Mouse (Mus musculus) cerebellum, adult 11-12 months (tissue): ENCODE measurements at regions not wholly inside any gene's neighbourhood (a gene's known extent, or its start where the extent isn't known, plus 50 kb on each side); places are given as distances from the start of the nearest gene placed in this dataset.

ENCODE experiments used
- DNase-seq: peaks from one replicate; pipeline ENCODE4 v3.0.0; 2022

DNA sequence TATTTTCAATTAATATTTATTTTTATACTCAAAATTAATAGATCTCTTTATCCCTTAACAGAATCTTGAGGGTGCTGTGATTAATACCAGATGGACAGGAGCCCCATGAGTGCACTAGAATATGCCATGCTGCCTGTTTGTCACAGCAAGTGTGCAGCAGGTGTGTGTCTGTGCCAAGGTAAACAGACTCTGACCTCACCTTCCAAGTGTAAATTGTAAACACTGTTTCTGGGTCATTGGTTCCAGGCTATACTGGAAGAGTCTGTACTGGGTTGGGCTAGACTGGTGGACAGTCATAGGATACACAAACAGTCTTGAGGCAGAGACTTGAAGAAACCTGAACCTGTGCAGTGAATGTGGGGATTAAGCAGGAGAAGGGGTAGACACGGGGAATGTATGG is 422.2 kb downstream of the Gm21833 start:
- DNase-seq = peak; percentile 4

DNA sequence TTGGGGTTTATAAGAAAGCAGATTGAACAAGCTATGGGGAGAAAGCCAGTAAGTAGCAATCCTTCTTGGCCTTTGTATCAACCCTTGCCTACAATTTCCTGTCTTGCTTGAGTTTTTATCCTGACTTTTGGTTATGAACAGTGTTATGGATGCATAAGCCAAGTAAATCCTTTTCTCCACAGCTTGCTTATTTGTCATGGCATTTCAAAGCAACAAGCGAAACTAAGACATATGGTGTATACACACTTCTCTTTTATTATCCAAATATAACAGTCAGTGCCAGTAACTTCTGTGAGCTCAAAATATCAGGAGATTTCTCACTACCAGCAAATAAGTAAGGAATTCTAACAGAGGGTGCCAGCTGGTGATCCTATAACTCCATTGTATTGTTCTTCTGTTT is 426.0 kb downstream of the Gm21833 start:
- DNase-seq = no peak

DNA sequence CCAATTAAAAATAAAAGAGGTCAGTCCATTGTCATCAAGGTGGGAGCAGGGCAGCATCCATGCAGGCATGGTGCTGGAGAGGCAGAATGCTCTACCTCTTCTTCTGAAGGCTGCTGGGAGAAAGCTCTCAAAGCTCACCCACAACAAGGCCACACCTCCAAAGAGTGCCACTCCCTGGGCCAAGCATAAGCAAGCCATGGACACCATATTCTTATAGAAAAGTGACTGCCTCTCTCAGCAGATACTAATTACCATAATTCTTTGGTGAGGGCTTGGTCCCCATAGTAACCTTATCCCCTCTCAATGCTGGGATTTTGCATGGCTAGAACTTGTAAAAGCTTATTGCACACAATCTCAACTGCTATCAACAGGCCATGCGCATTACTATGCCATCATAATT is 443.7 kb downstream of the Gm21833 start:
- DNase-seq = no peak

DNA sequence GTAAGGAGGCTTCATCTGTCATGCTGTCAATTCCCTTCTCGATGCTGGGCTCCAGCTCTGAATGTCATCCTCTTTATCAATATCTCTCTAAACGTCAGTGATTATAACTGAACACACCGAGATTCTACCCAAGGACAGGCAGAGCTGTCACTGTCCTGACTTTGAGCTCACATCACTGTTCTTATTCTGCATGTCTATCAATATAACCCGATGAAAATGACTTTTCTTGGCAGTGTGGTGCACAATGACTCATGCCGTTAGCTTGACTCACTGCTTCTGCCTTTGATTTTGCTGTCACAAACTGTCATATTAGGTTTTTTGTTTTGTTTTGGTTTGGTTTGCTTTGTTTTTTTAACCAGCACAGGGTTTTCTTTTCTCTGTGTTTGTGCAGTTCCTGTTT is 488.1 kb downstream of the Gm21833 start:
- DNase-seq = no peak

DNA sequence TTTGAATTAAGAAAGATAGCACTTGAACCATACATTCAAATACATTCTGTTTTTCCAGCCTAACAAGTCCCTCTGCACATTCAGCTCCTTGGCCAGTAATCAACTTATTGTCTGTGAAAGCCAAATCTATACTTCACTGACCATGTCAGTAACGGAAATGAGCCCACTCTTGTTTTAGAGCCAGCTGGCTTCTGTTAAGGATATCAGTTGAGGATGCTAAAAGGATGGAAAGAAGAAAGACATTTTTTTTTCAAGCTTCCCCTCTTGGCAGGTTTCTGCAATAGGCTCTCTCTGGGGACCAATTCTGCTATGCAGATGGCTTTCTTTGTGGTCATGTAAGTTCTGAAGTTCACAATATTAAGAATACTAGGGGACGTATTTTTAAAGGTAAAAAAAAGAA is 498.6 kb downstream of the Gm21833 start:
- DNase-seq = no peak

DNA sequence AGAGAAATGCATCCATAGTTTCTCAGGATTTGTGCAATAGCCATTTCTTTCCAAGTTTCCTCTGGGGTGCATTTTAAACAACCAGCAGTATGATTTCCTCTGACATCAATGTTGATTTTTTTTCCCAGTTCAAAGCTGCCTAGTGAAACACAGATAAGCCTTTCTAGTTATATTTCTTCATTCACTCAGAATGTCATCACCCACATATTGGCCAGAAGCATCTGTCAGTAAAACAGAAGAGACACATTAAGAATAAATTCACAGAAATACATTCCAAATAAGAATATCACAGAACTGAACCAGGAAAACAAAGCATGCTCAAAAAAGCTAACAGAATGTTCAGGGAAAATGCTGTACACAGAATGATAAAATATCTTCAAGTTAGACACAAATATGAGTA is 522.9 kb downstream of the Gm21833 start:
- DNase-seq = no peak

DNA sequence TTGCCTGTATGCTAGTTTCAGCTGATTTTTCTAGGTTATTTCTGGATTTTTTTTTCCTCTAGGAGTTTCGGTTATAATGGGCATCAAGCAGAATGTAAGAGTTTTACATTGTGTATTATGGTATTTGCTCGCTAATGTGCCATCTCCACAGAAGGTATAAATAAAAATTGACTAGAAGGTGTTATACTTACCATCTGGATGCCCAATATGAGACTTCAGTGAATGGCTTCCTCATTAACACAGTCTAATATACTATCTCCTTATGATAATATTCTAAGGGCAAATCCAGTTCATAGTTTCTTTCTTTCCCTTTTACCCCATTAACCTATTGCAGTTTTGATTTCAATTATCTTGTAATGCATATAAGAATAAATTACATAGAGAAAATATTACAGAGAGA is 566.4 kb downstream of the Gm21833 start:
- no peak for DNase-seq

DNA sequence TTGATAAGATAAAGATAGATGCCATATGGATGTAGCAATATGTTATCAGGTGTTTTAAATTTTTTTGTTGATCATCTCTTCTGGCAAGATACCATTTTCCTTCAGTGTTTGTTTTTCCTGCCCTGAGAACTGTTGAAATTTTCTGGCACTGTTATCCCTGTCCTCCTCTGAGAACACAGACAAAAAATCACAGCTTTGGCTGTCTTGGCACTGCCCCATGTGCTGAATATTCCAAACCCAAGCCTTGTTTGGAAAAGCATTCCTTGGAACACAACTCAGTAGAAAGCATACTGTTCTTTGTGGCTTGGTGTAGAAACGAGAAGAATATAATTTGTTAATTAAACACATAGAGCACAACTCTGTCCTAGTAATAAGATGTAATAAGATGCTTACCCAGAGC is 592.5 kb downstream of the Gm21833 start:
- peak; percentile 84 for DNase-seq

DNA sequence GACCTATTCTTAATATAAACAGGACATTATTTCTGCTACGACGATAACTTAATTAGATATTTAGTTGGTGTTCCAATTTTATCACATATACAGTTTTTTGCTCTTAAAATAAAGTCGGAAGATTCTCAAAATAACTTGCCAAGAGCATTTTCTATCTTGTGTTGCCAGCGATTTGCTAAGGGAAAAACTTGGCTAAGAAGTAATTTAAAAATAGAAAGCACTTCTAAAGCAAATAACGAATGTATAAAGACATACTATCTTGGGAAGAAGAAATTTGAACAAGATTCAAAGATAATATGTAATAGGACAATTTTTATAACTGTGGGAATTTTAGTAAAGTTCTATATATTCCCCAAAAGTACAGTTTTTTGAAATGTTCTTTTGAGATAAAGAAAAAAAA is 594.9 kb downstream of the Gm21833 start:
- DNase-seq = no peak
